Mouse (Mus musculus): ENCODE measurements at regions not wholly inside any gene's neighbourhood (a gene's known extent, or its start where the extent isn't known, plus 50 kb on each side); places are given as distances from the start of the nearest gene placed in this dataset.

- no peak for TF ChIP-seq CTCF (IDR thresholded peaks at IDR 0.05; ENCODE audit: low read depth, low read length)
- no peak for TF ChIP-seq GATA1 (IDR thresholded peaks at IDR 0.05; ENCODE audit: borderline replicate concordance, low read length)
Measured at GRCm38 (mm10) chr1:112379651-112380264, 515.0 kb upstream of the Dsel start.

Data from G1E (cell line).